Mouse (Mus musculus) olfactory bulb, adult 2 months (tissue): ENCODE measurements at regions not wholly inside any gene's neighbourhood (a gene's known extent, or its start where the extent isn't known, plus 50 kb on each side); places are given as distances from the start of the nearest gene placed in this dataset.

Experiments
- H3K27ac ChIP-seq: fragments of 200-500 bp; 2 replicates; pipeline ENCODE4 v1.5.1; 2012; ENCODE audit warnings: low read depth, low read length; ENCODE audit not compliant: insufficient read depth
- H3K4me1 ChIP-seq: fragments of 200-500 bp; 2 replicates; pipeline ENCODE4 v1.6.1; 2012; ENCODE audit warnings: low read length; ENCODE audit not compliant: control insufficient read depth, insufficient read depth
- H3K4me3 ChIP-seq: fragments of 200-500 bp; 2 replicates; pipeline ENCODE4 v1.5.1; 2012; ENCODE audit warnings: mild to moderate bottlenecking, low read depth, low read length, moderate library complexity; ENCODE audit not compliant: insufficient read depth
- CTCF ChIP-seq: fragments of 200-500 bp; IDR thresholded peaks from 2 replicates; pipeline ENCODE4 v1.5.1; 2012; ENCODE audit warnings: low read depth, mild to moderate bottlenecking, low read length, moderate library complexity; ENCODE audit not compliant: insufficient read depth
- POLR2A ChIP-seq: fragments of 200-500 bp; IDR thresholded peaks from 2 replicates; pipeline ENCODE4 v1.6.1; 2012; ENCODE audit warnings: mild to moderate bottlenecking, low read depth, low read length, moderate library complexity; ENCODE audit not compliant: insufficient read depth
- WGBS: fragments of 180-500 bp; shearing (Covaris S2); methylation state at CpG from one replicate; pipeline ENCODE4 v1.1.7; 2018; 5-methylcytosine and 5-hydroxymethylcytosine counted together

DNA sequence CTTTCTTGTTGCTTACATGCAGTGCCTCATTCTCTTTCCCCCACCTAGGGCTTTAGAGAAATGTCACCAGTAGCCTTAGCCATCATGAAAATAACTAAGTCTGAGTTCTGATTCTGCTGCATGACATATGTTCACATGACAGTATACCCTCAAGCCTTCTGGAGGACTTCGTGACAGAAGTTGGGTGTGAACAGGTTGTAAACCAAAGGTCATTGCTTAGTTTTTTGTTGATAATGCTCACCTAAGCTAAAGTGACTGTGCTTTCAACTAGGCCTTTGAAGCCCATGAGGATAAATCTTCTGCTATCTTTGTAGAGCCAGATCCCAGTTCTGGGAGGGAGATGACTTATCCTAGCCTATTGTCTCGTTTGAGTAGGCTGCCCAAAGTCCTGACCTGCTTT is 118.1 kb upstream of the Mamld1 start:
- H3K4me1 ChIP-seq: no peaks in the 10 kb centered on the region
- 78% methylated on average over 2 of the region's 2 CpGs for WGBS
- TF ChIP-seq CTCF: no peak
- TF ChIP-seq POLR2A: no peak
- H3K27ac ChIP-seq: no peak overlapping the region
- H3K4me3 ChIP-seq: no peak overlapping the region

DNA sequence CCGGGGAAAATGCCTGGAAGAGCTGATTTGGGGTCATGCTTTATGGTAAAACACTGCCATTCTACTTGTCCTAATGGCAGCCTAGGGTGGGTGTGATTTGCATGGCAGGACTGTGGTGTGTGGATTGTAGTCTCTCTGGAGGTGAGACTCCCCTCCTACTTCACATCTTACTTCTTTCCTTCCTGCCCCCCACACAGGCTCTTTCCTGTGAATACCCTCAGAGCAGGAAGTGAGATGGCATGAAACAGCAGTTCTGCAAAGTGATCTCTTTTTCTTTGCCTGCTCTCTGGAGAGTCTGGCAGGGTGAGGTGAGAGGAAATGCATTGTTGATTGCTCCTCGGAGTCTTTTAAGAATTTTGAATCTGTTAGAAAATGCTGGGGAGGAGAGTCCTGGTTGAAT is 104.7 kb upstream of the Mamld1 start:
- H3K4me3 ChIP-seq: no peak overlapping the region
- no peak overlapping the region for H3K27ac ChIP-seq
- TF ChIP-seq POLR2A (no peak), CTCF (no peak)
- H3K4me1 ChIP-seq: no peaks in the 10 kb centered on the region
- 59% methylated on average over 2 of the region's 2 CpGs for WGBS

DNA sequence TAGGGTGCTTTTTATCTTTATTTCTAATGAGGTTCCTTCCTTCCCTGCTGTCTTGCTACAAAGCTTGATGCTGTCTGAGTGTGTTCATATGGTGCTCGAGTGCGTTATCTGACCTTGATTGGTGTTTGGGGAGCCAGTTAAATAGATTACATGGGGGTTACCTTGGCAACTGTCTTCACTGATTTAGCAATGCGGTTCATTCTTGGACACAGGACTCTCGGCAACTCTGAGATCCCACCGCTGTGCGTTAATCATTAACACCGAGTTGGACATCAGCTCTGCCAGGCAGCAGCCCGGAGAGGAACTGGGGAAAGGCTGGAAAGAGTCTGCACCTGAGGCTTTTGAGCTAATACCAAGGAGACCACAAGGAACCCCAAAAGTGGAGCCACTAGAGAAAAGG is 104.0 kb upstream of the Mamld1 start:
- Histone ChIP-seq H3K4me3 (no peak overlapping the region), H3K4me1 (no peaks in the 10 kb centered on the region), H3K27ac (no peak overlapping the region)
- no peak for TF ChIP-seq POLR2A
- no peak for TF ChIP-seq CTCF
- WGBS: 60% methylated on average over 8 of the region's 8 CpGs

DNA sequence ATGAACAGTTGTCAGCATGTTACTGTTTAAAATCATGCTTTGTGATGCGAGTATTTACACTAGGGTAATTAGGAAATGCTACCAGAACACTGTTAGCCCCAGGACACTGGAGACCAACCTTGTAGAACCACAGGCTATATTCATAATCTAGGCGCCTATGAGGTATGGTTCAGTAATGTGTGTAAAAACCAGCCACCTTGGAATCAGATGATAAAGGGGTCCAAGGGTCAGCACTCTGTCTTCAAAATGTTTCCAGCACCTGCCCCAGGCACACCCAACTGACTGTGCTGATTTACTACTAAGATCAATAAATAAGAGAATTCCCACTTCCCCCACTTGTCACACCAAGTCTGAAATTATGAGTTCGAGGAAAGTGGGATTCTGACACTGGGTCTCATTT is 100.8 kb upstream of the Mamld1 start:
- no peak for TF ChIP-seq POLR2A
- no peak for TF ChIP-seq CTCF
- no peak overlapping the region for H3K27ac ChIP-seq
- H3K4me1 ChIP-seq: no peaks in the 10 kb centered on the region
- H3K4me3 ChIP-seq: no peak overlapping the region
- 87% methylated on average over 3 of the region's 3 CpGs for WGBS

DNA sequence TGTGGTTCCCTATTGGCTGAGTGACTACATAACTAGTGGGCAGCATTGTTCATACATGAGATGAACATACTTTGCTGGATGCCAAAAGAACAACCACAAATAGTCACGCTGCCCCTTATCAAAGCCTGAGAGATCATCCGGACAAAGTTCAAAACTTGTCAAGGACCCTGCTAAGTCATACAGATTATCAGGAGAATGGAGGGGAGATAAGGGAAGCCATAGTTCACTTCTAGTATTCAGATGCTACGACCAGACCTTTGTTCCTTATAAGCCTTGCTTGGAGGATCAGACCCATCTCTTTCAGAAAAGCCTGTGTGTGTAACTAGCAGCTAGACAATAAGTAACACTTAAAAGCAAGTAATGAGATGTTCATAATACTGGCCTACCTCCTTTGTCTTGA is 97.0 kb upstream of the Mamld1 start:
- Histone ChIP-seq H3K4me3 (no peak overlapping the region), H3K27ac (no peak overlapping the region), H3K4me1 (no peaks in the 10 kb centered on the region)
- 84% methylated on average over 3 of the region's 3 CpGs for WGBS
- TF ChIP-seq POLR2A (no peak), CTCF (no peak)
